Mouse (Mus musculus) frontal cortex, postnatal 10 days (tissue): Measurements from ENCODE around the gene Ptges2.
A peak's percentile ranks its signal among the peaks of the same experiment; 100 is the strongest.

Source experiments
- DNase-seq, 2 experiments: peaks; one replicate each; pipeline ENCODE4 v3.0.0; 2022; ENCODE audit warnings: low spot score in 2 of 2, mixed read lengths in 1 of 2

Ptges2 gene

DNA sequence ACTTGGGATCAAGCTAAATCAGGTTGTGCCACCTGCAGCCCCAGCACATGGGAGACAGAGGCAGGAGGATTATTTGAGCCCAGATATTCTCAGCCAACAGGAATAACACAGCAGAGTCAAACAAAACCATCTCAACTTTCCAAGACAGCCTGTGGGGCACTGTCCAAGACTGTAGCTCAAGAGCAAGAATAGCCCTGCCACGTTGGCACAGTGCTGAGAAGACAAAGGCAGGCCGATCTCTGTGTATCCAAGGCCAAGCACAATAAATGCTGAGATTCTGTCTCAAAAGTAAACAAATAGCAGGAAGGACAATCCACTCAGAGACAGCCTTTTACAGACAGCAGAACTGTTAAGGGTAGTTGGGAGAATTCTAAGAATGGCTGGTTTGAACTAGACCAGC, 44.5 kb downstream of the Ptges2 start:
- DNase-seq: no peak

DNA sequence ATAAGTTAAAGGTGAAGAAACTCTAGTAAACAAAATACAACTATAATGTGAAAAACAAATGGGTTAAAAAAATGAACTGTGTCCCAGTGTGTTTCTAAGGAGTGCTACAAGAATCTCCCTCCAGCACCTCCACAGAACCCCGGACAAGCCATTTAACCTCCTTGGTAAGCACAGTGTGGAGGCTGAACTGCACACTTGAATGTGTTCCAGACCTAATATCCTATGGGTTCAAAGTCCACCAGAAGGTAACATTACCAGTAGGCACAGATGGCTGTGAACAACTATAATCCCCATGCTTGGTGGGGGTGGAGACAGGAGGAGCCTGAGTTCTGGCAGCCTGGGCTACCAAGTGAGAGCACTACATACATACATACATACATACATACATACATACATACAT, 44.9 kb downstream of the Ptges2 start:
- no peak for DNase-seq

DNA sequence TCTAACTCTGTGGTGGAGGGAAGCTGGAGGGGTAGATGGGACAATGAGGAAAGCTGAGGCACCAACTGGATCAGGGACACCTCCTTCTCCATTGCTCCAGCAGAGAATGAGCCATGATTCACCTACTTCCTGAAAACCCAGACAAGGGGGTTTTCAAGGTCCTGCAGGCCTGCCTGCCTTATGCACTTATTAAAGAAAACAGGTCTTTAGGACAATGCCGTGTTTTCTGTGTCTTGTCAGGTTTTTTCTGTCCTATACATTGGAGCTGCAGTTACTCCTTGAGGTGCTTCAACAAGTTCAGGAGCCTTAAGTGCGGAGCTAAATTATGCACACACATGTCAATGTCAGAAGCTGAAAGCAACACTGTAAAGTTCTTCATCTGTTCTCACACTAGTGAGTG, 45.9 kb downstream of the Ptges2 start:
- no peak for DNase-seq

DNA sequence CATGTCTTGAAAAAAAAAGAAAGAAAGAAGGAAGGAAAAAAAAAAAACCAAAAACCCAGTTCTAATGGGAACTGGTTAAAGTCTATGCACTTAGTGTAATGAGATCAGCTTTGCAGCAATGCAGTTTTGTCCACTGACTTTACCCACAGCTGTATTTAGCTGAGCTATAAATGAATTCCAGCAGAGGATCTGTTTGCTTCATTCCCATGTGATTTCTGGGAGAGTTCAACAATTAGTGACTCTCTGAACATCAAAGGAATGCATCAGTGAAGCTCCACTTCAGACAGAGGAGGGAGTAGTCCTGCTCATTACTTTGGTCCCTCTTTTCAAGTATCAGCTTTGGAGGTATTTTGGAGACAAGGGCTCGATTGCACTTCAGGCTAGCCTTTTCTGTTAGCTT, 49.8 kb downstream of the Ptges2 start:
- no peak for DNase-seq

DNA sequence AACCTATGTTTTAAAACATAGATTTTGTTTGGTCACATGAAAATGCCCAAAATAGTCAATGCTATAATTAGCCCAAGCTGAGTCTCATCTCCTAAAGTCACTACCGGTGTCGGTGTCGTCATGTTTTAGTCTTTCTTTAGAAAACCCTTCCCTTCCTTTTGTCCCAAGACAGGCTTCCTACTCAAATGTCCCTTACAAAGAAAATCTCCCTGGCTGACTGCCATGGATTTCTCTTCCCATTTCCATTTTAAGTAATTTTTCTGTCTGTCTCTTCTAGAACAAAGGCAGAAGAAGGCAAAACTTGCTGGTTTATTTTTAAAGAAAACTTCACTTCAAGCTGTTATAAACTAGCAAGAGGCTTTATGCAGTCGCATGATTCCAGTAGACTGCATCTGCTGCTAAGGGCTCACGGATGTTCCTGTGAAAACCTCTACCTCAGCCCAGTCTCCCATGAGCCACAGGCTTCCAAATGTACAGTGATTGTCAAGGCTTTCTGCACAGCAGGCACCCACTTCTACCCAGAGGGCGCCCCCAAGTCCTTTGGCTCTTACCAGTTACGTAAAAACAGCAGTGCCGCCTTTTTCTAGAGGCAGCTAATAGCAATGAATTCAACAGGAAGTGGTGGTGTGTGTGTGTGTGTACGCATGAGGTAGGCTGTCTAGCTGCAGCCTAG, 51.7 kb downstream of the Ptges2 start:
- DNase-seq: no peak

DNA sequence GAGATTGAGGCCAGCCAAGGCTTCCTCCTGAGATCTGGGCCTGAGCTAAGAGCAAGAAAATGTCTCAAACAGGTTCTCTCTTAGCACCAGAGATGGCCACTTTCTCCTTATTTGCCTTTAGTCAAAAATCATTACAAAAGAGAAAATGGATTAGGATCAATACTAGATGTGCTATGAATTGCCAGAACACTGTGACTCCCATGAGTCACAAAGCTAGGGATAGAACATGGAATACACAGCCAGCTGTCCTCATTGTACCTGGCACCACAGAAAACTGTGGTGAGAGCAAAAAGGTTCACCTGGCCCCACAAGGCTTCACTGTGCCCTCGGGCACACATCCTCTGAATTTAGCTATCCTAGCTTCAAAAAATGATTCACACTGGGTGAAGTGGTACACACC, 52.8 kb downstream of the Ptges2 start:
- no peak for DNase-seq

DNA sequence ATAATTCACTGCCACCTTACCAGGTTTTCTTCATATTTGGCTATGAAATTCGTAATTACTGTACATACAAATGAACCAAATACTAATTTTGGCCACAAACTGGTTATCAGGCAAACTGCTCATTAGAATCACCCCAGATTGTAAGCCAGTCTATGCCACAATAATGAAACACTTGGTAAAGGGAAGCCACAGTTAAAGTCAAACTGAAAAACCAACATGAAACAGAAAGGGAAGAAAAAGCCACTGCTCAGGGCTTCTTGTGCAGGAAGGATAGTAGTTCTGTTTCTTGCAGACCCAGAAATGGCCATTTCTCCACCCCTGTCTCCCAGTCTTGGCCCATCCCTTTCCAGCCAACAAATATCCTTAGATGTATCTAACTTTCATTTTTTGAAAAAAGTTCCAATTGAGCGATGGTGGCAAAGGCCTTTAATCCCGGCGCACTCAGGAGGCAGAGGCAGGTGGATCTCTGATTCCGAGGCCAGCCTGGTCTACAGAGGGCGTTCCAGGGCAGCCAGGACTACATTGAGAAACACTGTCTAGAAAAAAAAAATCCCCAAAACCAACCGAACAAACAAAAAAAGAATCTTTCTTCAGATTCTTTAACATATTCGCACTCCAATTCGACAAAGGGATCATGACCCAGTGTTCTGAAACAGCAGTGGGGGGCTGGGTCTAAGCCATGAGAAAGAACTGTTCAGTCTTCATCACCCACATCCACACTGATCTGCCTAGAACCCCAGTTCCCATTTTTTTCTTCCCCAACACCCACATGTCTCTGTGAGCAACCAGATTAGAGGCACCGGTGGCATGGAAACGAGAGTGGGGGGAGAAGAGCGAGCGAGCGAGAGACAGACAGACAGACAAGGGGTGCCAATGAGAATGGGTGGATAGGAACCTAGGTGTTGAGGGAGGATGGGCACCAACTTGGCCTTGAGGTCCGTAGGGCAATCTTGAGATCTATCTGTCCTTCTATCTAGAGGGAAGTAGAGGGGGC, 54.4 kb downstream of the Ptges2 start, which contains the start of gene Naif1:
Gene Naif1 (plus strand): TSS at position 697 of the 994 bp plus-strand sequence.
- peak; percentile 34 to 52 for DNase-seq

DNA sequence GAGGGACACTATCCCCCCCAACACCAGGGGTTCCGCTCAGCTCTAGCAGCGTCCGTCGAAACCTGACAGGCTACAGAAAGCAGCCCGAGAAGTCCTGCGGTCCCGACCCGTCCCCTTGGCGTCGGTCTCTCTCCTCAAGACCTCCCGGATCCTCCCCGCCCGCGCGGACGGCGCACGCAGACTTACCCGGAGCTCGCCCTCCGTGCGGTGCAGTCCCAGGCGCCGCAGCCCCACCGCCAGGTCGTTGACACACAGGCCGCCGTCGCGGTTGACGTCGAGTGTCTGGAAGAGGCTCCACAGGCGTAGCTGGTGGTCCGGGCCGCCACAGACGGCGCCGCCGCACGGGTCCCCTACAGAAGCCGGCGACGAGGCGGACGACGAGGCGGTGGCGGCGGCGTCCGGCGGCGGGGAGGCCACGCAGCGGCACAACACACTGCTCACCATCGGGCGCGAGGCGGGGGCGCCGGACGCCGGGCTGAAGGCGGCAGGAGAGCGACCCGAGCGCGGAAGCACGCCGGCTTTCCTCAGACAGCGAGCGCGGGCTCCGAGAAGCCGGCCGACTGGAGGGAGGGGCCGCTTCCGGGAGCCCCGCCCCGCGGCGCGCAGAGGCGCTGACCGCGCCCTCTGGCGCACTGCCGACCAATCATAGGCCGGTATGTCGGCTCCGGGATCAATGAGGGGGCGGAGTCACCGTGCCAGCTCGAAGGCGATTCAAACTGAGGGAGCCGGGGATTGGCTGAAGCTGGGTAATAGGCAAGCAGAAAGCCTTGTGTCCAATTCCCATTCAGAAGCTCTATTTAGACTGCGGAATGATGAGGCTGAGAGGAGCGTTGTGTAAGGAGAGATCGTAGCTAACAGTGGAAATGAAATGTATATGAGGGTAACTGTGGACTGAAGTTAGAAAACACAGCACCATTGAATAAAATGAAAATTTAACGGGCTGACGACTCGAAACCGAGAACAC, 55.5 kb downstream of the Ptges2 start, which contains the start of gene Slc25a25:
Gene Slc25a25 (minus strand): TSS at position 565 of the 964 bp plus-strand sequence.
- peak; percentile 96 to 98 for DNase-seq

DNA sequence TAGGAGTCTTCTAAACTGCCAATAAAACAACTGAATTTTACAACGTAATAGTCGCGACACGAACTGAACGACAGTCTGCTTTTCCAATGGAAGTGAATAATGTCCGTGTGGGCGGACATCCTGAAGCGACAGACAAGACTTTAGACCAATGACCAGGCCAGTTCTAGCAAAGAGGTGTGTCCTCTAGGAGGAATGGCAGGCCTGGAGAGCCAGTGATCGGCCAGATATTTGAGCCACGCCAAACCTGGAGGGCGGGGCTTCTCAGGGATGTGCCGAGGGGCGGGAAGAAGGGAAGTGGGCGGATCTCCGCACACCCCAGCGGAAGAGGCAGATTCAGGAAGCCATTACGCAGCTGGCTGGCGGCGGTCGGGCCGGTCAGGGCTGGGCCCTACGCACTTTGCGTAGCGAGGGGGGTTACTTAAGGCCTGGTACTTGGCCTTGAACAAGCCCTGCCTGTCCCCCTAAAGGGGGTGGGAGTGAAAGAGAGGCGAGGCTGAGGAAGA, 56.2 kb downstream of the Ptges2 start:
- DNase-seq: peak; percentile 98 to 99

DNA sequence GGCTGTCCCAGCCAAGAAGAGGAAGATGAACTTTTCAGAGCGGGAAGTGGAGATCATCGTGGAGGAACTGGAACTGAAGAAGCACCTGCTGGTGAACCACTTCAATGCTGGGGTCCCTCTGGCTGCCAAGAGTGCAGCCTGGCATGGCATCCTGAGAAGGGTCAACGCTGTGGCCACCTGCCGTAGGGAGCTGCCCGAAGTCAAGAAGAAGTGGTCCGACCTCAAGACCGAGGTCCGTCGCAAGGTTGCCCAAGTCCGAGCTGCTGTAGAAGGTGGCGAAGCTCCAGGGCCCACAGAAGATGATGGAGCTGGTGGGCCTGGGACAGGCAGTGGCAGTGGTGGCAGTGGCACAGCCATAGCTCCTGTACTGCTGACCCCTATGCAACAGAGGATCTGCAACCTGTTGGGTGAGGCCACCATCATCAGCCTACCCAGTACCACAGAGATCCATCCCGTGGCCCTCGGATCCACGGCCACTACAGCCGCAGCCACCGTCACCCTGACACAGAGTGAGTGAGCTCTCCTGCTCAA, 56.8 kb downstream of the Ptges2 start:
- DNase-seq: peak; percentile 42 to 55

DNA sequence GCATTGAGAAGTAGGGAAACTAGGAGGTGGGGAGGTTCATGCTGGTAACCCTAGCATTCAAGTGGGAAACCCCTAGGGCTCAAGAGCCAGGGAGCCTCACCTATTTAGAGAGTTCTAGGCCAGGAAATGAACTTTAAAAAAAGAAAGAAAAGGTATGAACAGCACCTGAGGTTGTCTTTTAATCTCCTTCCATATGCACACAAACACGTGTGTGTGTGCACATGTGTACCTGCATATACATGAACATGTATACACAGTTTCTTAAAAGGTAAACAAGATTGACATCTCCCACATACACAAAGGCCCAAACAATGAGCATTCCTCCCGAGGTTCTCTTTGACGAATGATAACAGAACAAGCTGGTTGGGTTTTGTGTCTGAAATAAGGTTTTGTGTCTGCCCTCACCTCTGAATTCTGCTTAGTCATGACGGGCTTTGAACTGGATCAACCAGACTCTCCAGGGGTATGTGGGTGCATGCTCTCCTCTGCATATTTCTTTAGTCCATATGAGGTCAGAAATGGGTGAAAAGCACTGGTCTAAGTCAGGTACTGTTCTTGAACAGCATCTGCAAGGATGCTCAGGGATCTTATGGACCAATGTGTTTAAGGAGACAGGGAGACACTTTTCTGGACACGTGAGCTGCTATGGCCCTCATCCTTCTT, 58.1 kb downstream of the Ptges2 start:
- DNase-seq: no peak

DNA sequence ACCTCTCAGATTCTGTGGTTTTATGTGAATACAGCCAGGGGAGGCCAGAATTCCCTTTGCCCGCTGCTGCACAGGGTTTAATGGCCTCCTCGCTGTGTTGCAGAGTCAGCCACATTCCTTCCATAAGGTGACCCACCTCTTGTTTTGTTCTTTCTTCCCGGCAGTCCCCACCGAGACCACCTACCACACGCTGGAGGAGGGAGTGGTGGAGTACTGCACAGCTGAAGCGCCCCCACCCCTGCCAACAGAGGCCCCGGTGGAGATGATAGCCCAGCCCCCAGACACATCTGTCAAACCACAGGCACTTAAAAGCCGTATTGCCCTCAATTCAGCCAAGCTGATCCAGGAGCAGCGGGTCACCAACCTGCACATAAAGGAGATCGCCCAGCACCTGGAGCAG, 58.9 kb downstream of the Ptges2 start:
- no peak for DNase-seq

DNA sequence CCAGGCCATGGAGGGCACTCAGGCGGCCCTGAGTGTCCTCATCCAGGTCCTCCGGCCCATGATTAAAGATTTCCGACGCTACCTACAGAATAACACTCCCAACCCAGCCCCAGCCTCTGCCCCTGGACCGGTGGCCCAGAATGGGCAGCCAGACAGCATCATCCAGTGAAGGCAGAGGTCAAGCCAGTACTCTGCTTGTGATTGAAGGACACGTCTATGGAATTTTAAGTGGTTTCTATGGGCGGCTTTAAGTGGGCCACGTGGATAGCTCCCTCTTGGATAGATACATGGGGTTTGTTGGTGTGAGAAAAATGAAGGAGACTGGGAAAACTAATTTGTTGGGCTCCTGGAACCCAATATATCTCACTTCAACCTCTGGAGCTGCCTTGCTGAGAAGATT, 59.4 kb downstream of the Ptges2 start:
- no peak for DNase-seq
